Mouse (Mus musculus): ENCODE measurements at regions not wholly inside any gene's neighbourhood (a gene's known extent, or its start where the extent isn't known, plus 50 kb on each side); places are given as distances from the start of the nearest gene placed in this dataset.

GRCm38 (mm10) chr6:117104463-117104862 is 63.9 kb upstream of the Cxcl12 start:
- DNase-seq (ENCODE audit: low read depth, low spot score), result no peak

- no peak for DNase-seq (ENCODE audit: low read depth, low spot score)
Observed at GRCm38 (mm10) chr6:117105182-117105589, 63.1 kb upstream of the Cxcl12 start.

- DNase-seq (ENCODE audit: low read depth, low spot score), result no peak
Observed at GRCm38 (mm10) chr6:117110291-117110690, 58.0 kb upstream of the Cxcl12 start.

- DNase-seq (ENCODE audit: low read depth, low spot score), result peak; percentile 33
Observed at GRCm38 (mm10) chr6:117114859-117115258, 53.5 kb upstream of the Cxcl12 start.

GRCm38 (mm10) chr6:117118081-117118480 is 50.3 kb upstream of the Cxcl12 start:
- DNase-seq (ENCODE audit: low read depth, low spot score), result no peak

Data from forelimb bud, embryonic 11.5 days (tissue).